Mouse (Mus musculus): ENCODE data around the gene D5Ertd579e. TPM values are rescaled to one million over a fixed set of nuclear protein-coding genes. Genes with fewer than 3 reads are reported as not detected.
"Not testable (repeated sequence)": the region's sequence is repeated elsewhere in the genome, so short reads cannot be mapped to it uniquely, and the experiment has no call there.

The D5Ertd579e gene
- polyA plus RNA-seq, 1 experiment from 2014 or later, result 28.2 TPM

DNA sequence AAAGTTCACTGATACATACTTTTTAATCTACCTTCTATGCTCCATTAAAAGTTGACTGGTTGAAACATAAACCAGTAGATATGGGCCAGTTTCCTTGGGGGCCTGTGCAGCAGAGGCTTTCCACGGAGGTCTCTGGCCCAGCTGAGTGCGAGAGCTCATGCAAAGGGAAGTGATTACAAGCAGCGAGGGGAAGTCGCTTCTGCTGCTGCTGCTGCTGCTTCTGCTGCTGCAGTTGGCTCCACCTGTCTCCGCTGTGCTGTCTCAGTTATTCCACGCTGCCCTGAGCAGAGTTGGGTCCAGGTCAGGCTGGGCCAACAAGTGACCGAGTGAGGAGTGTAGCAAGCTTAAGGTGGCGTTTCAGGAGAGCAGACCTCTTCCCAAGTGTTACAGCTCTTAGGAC lies 27.3 kb downstream of the D5Ertd579e start:
- Histone ChIP-seq H3K27me3 (ENCODE audit: insufficient read depth, poor library complexity, severe bottlenecking) (no peaks in the 10 kb centered on the region), H3K36me3 (peaks cover 88% of the 10 kb centered on the region), H3K9me3 (no peaks in the 10 kb centered on the region), H3K4me1 (replicated peaks) (no peaks in the 10 kb centered on the region), H3K27ac (no peak overlapping the region), H3K4me3 (no peak overlapping the region)
- DNase-seq (ENCODE audit: low spot score), result no peak
- WGBS, result 92% methylated on average over 8 of the region's 8 CpGs

DNA sequence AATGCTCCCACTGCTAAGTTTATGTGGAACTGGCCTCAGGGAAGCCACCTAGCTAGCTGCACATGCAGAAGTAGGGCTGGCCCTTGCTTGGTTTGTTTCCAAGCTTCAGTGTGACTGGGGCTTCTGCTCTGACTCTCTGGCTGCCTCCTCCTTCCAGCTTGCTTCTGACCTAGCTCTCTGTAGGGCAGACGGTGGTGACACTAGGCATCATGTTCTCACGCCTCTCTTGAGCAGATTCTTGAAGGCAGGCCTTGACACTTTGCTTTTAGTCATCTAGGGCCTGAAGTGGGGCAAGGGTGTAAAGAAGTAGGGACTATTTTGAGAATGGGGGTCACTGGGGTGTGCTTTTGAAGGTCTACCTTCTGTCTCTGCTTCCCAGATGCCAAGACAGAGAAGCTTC lies 27.8 kb downstream of the D5Ertd579e start:
- H3K9me3 ChIP-seq; DNase-seq (ENCODE audit: low spot score); H3K27me3 ChIP-seq (ENCODE audit: insufficient read depth, poor library complexity, severe bottlenecking); H3K27ac ChIP-seq; H3K4me3 ChIP-seq; H3K4me1 ChIP-seq (replicated peaks): not testable (repeated sequence)
- peaks cover 84% of the 10 kb centered on the region for H3K36me3 ChIP-seq
- 87% methylated on average over 2 of the region's 2 CpGs for WGBS

DNA sequence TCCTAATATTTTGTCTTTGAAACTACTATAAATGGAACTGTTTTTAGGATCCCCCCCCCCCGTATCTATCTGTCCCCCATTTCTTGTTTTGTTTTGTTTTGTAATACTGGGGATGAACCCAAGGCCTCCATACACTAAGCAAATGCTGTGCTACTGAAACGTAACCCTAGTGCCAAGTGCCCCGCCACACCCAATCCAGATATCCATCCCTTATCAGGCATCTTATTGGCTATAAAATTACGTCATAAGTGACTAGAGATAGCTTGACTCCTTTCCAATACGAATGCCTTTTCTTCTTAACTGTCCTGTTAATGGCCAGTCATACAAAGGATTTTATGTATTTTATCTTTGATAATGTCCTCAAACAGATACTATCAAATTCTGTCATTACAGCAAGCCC lies 28.7 kb downstream of the D5Ertd579e start:
- peaks cover 84% of the 10 kb centered on the region for H3K36me3 ChIP-seq
- no peak for DNase-seq (ENCODE audit: low spot score)

DNA sequence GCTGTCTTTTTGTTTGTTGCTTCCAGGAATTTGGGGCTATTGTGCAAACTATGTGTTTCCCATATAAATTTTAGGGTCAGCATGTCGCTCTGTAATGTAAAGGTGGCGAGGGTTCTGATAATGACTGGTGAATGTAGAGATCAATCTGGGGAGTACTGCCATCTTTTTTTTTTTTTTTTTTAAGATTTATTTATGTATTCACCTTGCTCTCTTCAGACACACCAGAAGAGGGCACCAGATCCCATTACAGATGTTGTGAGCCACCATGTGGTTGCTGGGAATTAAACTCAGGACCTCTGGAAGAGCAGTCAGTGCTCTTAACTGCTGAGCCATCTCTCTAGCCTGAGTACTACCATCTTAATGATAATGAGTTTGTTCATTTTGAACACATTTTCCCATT lies 29.1 kb downstream of the D5Ertd579e start:
- not testable (repeated sequence) for H3K27ac ChIP-seq; H3K9me3 ChIP-seq; H3K27me3 ChIP-seq (ENCODE audit: insufficient read depth, poor library complexity, severe bottlenecking); DNase-seq (ENCODE audit: low spot score); H3K4me1 ChIP-seq (replicated peaks); H3K4me3 ChIP-seq
- WGBS, result 94% methylated on average over 2 of the region's 2 CpGs
- H3K36me3 ChIP-seq, result peaks cover 81% of the 10 kb centered on the region

More for the DNA sequence above, 28.7 kb downstream of the D5Ertd579e start:
- Histone ChIP-seq H3K4me1 (replicated peaks) (no peaks in the 10 kb centered on the region), H3K27me3 (ENCODE audit: insufficient read depth, poor library complexity, severe bottlenecking) (no peaks in the 10 kb centered on the region), H3K9me3 (no peaks in the 10 kb centered on the region), H3K27ac (no peak overlapping the region), H3K4me3 (no peak overlapping the region)
- WGBS, result 93% methylated on average over 5 of the region's 5 CpGs

DNA sequence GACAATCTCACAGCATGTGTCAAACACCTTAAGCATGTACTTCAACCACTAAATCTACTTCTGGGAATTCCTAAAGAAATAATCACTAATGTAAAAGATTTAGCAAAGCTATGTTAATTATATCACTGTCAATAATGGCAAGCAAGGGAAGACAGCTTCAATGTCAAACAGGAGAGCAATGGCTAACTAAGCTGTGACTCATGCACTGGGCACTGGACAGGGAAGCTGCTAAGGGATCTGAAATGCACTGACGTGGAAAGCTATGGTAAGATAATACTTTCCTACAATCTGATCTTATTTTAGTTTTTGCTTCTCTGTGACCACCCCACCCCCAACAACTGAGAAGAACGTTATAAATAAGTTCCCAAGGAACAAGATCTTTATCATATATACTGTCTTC lies 32.5 kb downstream of the D5Ertd579e start:
- H3K4me1 ChIP-seq (replicated peaks), result no peaks in the 10 kb centered on the region
- H3K27me3 ChIP-seq (ENCODE audit: insufficient read depth, poor library complexity, severe bottlenecking), result no peaks in the 10 kb centered on the region
- no peak for DNase-seq (ENCODE audit: low spot score)
- H3K4me3 ChIP-seq, result no peak overlapping the region
- H3K9me3 ChIP-seq, result no peaks in the 10 kb centered on the region
- H3K27ac ChIP-seq, result no peak overlapping the region
- peaks cover 51% of the 10 kb centered on the region for H3K36me3 ChIP-seq
- 93% methylated on average over 2 of the region's 2 CpGs for WGBS

DNA sequence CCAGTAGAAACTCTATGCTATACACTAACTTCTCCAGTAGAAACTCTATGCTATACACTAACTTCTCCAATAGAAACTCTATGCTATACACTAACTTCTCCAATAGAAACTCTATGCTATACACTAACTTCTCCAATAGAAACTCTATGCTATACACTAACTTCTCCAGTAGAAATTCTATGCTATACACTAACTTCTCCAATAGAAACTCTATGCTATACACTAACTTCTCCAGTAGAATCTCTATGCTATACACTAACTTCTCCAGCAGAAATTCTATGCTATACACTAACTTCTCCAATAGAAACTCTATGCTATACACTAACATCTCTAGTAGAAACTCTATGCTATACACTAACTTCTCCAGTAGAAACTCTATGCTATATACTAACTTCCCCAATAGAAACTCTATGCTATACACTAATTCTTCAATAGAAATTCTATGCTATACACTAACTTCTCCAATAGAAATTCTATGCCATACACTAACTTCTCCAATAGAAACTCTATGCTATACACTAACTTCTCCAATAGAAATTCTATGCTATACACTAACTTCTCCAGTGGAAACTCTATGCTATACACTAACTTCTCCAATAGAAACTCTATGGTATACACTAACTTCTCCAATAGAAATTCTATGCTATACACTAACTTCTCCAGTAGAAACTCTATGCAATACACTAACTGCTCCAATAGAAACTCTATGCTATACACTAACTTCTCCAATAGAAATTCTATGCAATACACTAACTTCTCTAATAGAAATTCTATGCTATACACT lies 34.7 kb downstream of the D5Ertd579e start:
- DNase-seq (ENCODE audit: low spot score); H3K27me3 ChIP-seq (ENCODE audit: insufficient read depth, poor library complexity, severe bottlenecking); H3K4me1 ChIP-seq (replicated peaks); H3K9me3 ChIP-seq; H3K27ac ChIP-seq; H3K4me3 ChIP-seq: not testable (repeated sequence)
- H3K36me3 ChIP-seq, result peaks cover 31% of the 10 kb centered on the region

DNA sequence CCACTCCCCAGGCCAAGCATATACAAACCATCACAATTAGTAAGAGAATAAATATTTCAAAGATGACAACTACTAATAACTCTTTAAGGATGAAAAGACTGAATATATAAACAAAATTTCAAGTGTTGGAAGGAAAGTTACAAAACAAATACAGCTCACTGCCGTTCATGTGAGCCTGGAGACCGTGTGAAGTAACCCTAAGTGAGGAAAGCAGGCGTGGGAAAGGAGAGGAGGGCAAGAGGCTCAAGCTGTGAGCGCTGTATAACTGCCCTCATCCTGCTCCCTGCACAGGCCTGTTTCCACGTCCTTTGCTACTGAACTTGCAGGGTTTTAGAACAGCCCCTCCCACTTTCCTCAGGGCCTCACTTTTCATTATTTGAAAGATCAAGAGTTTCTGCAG lies 70.2 kb downstream of the D5Ertd579e start:
- 79% methylated on average over 5 of the region's 5 CpGs for WGBS
- DNase-seq (ENCODE audit: low spot score), result no peak
- peaks cover 50% of the 10 kb centered on the region for H3K36me3 ChIP-seq
- no peaks in the 10 kb centered on the region for H3K9me3 ChIP-seq
- H3K27me3 ChIP-seq (ENCODE audit: insufficient read depth, poor library complexity, severe bottlenecking), result no peaks in the 10 kb centered on the region
- H3K4me1 ChIP-seq (replicated peaks), result 0 out of 2 replicates have a peak, but pooled peaks cover 3% of the 10 kb centered on the region
- H3K4me3 ChIP-seq, result no peak overlapping the region
- H3K27ac ChIP-seq, result no peak overlapping the region

DNA sequence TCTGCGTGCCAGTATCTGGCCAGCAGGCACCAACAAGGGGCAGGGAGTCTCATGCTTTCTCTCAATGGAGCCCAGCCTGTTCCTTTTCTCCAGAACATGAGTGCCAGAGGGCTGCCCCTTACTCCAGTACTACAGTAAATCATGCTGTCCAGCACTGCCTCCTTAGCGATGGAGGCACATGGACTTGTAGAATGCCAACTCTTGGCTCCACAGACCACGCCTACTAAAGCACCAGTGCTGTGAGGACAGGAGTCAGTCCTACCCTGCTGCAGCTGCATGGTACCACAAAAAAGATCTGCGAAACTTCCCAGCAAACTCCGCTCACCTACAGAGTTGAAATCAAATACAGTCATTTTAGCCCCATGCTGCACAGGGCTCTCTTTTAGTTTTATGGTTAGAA lies 72.2 kb downstream of the D5Ertd579e start:
- Histone ChIP-seq H3K4me1 (replicated peaks) (0 out of 2 replicates have a peak, but pooled peaks cover 3% of the 10 kb centered on the region), H3K9me3 (no peaks in the 10 kb centered on the region), H3K36me3 (peaks cover 44% of the 10 kb centered on the region), H3K4me3 (no peak overlapping the region), H3K27ac (no peak overlapping the region), H3K27me3 (ENCODE audit: insufficient read depth, poor library complexity, severe bottlenecking) (no peaks in the 10 kb centered on the region)
- no peak for DNase-seq (ENCODE audit: low spot score)
- 93% methylated on average over 5 of the region's 5 CpGs for WGBS

DNA sequence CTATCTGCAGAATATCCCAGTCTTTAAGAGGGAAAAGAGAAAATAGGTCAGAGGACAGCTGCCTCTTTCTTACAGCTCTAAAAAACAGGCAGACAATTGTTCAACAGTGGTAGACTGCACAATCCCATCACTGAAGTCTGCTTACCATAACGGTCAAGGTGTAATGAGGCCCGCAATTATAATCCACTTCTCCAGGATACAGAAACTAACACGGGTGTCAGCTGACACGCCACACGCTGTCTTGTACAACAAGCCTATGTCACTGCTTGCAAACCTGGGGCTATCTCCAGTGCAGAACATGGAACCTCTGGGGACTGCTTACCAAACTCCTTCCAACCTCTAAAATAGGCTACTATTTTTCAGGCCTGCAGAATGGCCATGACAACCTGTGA lies 74.8 kb downstream of the D5Ertd579e start:
- H3K27me3 ChIP-seq (ENCODE audit: insufficient read depth, poor library complexity, severe bottlenecking), result no peaks in the 10 kb centered on the region
- H3K4me3 ChIP-seq, result no peak overlapping the region
- 0 out of 2 replicates have a peak, but pooled peaks cover 2% of the 10 kb centered on the region for H3K4me1 ChIP-seq (replicated peaks)
- whole genome bisulfite sequencing, result 90% methylated on average over 5 of the region's 5 CpGs
- no peak for DNase-seq (ENCODE audit: low spot score)
- H3K9me3 ChIP-seq, result no peaks in the 10 kb centered on the region
- H3K36me3 ChIP-seq, result peaks cover 51% of the 10 kb centered on the region
- no peak overlapping the region for H3K27ac ChIP-seq

DNA sequence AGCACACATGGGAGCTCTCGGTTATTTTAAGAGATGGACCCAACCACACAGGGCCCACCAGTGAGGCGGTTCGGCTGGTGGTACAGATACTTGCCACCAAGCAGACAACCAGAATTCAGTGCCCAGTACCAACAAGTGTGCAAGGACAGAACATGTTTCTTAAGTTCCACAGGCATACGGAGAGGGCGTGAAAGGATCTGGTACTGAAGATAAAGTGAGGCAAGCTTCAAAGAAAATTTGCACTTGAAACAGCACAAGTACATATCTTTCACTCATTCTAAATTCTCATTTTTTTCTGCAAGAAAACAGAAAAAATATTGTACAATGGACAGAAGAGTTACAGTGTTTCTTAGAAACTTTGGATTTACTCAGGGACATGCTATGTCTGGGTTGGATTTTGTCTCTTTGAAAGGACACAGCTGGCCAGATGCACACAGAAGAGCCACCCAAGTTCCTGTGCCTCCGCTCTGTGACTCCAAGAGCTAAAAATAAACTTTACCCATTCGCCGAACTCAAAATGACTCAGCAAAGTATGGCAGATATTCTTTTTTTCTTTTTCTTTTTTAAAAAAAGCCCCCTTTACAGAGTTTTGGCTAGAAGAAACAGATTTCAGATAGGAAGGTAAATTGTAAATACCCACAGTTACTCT lies 75.3 kb downstream of the D5Ertd579e start:
- no peak for DNase-seq (ENCODE audit: low spot score)
- no peaks in the 10 kb centered on the region for H3K4me1 ChIP-seq (replicated peaks)
- H3K9me3 ChIP-seq, result no peaks in the 10 kb centered on the region
- H3K36me3 ChIP-seq, result peaks cover 54% of the 10 kb centered on the region
- H3K27ac ChIP-seq, result no peak overlapping the region
- H3K27me3 ChIP-seq (ENCODE audit: insufficient read depth, poor library complexity, severe bottlenecking), result no peaks in the 10 kb centered on the region
- 92% methylated on average over 8 of the region's 8 CpGs for WGBS
- H3K4me3 ChIP-seq, result no peak overlapping the region

DNA sequence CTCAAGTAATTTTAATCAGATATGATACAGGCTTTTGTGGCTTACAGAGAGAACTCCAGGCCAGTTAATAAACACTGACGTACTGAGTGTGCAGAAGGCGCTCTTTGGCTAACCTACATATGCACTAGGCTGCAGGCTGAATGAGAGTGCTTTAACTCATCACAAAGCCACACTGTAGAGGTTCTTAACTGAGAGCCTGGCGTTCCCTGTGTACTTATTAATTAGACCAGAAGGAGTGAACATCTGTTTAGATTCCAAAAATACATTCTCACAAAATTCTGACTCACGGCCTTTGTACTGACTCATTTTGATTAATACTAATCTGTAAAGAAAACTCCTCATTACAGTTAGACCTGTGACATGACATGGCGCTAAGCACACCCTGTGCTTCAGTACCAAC lies 76.9 kb downstream of the D5Ertd579e start:
- Histone ChIP-seq H3K36me3 (peaks cover 62% of the 10 kb centered on the region), H3K4me3 (no peak overlapping the region), H3K27ac (no peak overlapping the region), H3K4me1 (replicated peaks) (no peaks in the 10 kb centered on the region), H3K27me3 (ENCODE audit: insufficient read depth, poor library complexity, severe bottlenecking) (no peaks in the 10 kb centered on the region), H3K9me3 (no peaks in the 10 kb centered on the region)
- WGBS, result 95% methylated on average over 5 of the region's 5 CpGs
- no peak for DNase-seq (ENCODE audit: low spot score)

DNA sequence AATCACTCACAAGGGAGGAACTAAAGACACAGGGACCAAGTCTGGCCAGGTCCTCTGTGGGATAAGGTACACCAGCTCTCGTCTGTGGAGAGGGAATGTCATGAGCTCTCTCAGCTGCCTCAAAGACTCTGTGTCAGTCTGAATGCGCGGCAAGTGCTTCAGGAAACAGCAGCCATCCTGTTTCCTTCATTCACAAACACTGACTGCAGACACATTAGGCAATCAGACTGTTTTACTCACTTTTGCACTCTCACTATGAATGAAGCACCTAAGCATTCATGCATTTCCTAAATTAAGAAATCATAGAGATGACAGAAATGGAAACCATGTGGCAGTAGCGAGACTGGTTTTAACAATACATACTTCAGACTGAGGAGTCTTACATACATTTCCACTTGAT lies 77.5 kb downstream of the D5Ertd579e start:
- peaks cover 63% of the 10 kb centered on the region for H3K36me3 ChIP-seq
- 86% methylated on average over 4 of the region's 4 CpGs for WGBS
- H3K27ac ChIP-seq, result no peak overlapping the region
- no peak for DNase-seq (ENCODE audit: low spot score)
- no peak overlapping the region for H3K4me3 ChIP-seq
- H3K4me1 ChIP-seq (replicated peaks), result no peaks in the 10 kb centered on the region
- no peaks in the 10 kb centered on the region for H3K27me3 ChIP-seq (ENCODE audit: insufficient read depth, poor library complexity, severe bottlenecking)
- H3K9me3 ChIP-seq, result no peaks in the 10 kb centered on the region

DNA sequence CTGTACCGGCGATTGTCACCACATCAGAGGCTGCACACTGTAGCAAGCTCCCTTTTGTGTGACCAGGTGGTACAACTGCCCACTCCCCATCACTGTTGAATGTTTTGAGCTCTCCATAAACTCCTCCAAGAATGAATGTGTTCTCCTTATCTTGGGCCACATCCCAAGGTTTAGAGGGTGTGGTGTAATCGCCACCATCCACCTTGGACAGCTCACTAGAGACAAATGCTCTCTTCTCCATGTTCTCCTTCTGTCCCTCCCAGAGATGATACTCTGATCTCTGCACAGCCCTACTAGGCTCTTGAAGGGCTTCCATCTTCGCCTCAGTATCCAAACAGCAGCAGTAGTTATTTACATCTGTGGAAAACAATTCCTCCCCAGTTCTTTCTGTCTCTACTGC lies 81.7 kb downstream of the D5Ertd579e start:
- peaks cover 98% of the 10 kb centered on the region for H3K36me3 ChIP-seq
- DNase-seq (ENCODE audit: low spot score), result no peak
- 92% methylated on average over 4 of the region's 4 CpGs for WGBS

More for the DNA sequence above, 81.7 kb downstream of the D5Ertd579e start:
- no peak overlapping the region for H3K4me3 ChIP-seq
- H3K27ac ChIP-seq, result no peak overlapping the region
- H3K4me1 ChIP-seq (replicated peaks), result no peaks in the 10 kb centered on the region
- H3K9me3 ChIP-seq, result no peaks in the 10 kb centered on the region
- no peaks in the 10 kb centered on the region for H3K27me3 ChIP-seq (ENCODE audit: insufficient read depth, poor library complexity, severe bottlenecking)
